Mouse (Mus musculus) brown adipose tissue, adult 24 weeks (tissue): ENCODE results near the gene Atp11a. TPM values are rescaled to one million over a fixed set of nuclear protein-coding genes. Genes with fewer than 3 reads are reported as not detected.

ENCODE experiments used
- H3K27ac ChIP-seq: fragments of 200-500 bp; replicated peaks from 2 replicates; pipeline ENCODE4 v1.5.1; 2012; ENCODE audit warnings: low read depth, mild to moderate bottlenecking, low read length
- H3K4me1 ChIP-seq: fragments of 200-500 bp; 2 replicates; pipeline ENCODE4 v1.6.1; 2012; ENCODE audit warnings: low read length, mixed read lengths; ENCODE audit not compliant: control insufficient read depth, insufficient read depth, insufficient read length
- H3K4me3 ChIP-seq: fragments of 200-500 bp; 2 replicates; pipeline ENCODE4 v1.5.1; 2012; ENCODE audit warnings: low read depth, mild to moderate bottlenecking, low read length, moderate library complexity; ENCODE audit not compliant: insufficient read depth
- polyA plus RNA-seq: library from polyadenylated mRNA; stranded (reverse); fragments of >200 nt; gene quantifications from 2 replicates; pipeline ENCODE4 v1.2.4, GENCODE M21; 2012; ENCODE audit not compliant: missing spikeins, insufficient read depth, insufficient read length

Atp11a gene
- polyA plus RNA-seq, 1 experiment, result 7.4 TPM

- Histone ChIP-seq H3K4me3 (no peak overlapping the region), H3K4me1 (no peaks in the 10 kb centered on the region), H3K27ac (no peak overlapping the region)
Measured at GRCm38 (mm10) chr8:12889046-12889598, 132.3 kb downstream of the Atp11a start.

- Histone ChIP-seq H3K4me3 (no peak overlapping the region), H3K27ac (no peak overlapping the region)
Measured at GRCm38 (mm10) chr8:12892882-12893446, 136.2 kb downstream of the Atp11a start.

GRCm38 (mm10) chr8:12893797-12894578, 137.2 kb downstream of the Atp11a start:
- H3K4me3 ChIP-seq, result no peak overlapping the region
- H3K4me1 ChIP-seq, result peaks cover 9% of the 10 kb centered on the region
- H3K27ac ChIP-seq, result no peak overlapping the region

More at GRCm38 (mm10) chr8:12892882-12893446, 136.2 kb downstream of the Atp11a start:
- H3K4me1 ChIP-seq, result peaks cover 7% of the 10 kb centered on the region

- Histone ChIP-seq H3K4me3 (no peak overlapping the region), H3K27ac (no peak overlapping the region), H3K4me1 (peaks cover 16% of the 10 kb centered on the region)
Measured at GRCm38 (mm10) chr8:12894783-12895534, 138.1 kb downstream of the Atp11a start.

- Histone ChIP-seq H3K4me3 (no peak overlapping the region), H3K27ac (no peak overlapping the region), H3K4me1 (peaks cover 16% of the 10 kb centered on the region)
Measured at GRCm38 (mm10) chr8:12895535-12896150, 138.8 kb downstream of the Atp11a start.

- Histone ChIP-seq H3K27ac (peak overlapping the region; percentile 99), H3K4me3 (peak overlapping the region; percentile 43; the same call in 1 of the 2 replicates), H3K4me1 (peaks cover 16% of the 10 kb centered on the region)
Measured at GRCm38 (mm10) chr8:12896494-12897373, 139.9 kb downstream of the Atp11a start.

- Histone ChIP-seq H3K4me1 (peaks cover 20% of the 10 kb centered on the region), H3K27ac (peak overlapping the region; percentile 99), H3K4me3 (peak overlapping the region; percentile 43)
Measured at GRCm38 (mm10) chr8:12897815-12898214, 141.0 kb downstream of the Atp11a start.

- H3K4me1 ChIP-seq, result peaks cover 56% of the 10 kb centered on the region
- H3K4me3 ChIP-seq, result no peak overlapping the region
- H3K27ac ChIP-seq, result peak overlapping the region; percentile 97
Measured at GRCm38 (mm10) chr8:12903790-12904415, 147.1 kb downstream of the Atp11a start.

- Histone ChIP-seq H3K27ac (peak overlapping the region; percentile 97), H3K4me1 (peaks cover 49% of the 10 kb centered on the region)
Measured at GRCm38 (mm10) chr8:12905122-12905521, 148.3 kb downstream of the Atp11a start.

GRCm38 (mm10) chr8:12905599-12906321, 148.9 kb downstream of the Atp11a start:
- peaks cover 49% of the 10 kb centered on the region for H3K4me1 ChIP-seq
- H3K27ac ChIP-seq, result peak overlapping the region; percentile 98
- no peak overlapping the region for H3K4me3 ChIP-seq

More at GRCm38 (mm10) chr8:12905122-12905521, 148.3 kb downstream of the Atp11a start:
- no peak overlapping the region for H3K4me3 ChIP-seq

GRCm38 (mm10) chr8:12906597-12906996, 149.8 kb downstream of the Atp11a start:
- Histone ChIP-seq H3K4me1 (peaks cover 49% of the 10 kb centered on the region), H3K4me3 (no peak overlapping the region), H3K27ac (peak overlapping the region; percentile 98)

- Histone ChIP-seq H3K4me3 (no peak overlapping the region), H3K27ac (peak overlapping the region; percentile 98)
Measured at GRCm38 (mm10) chr8:12907730-12908129, 150.9 kb downstream of the Atp11a start.

GRCm38 (mm10) chr8:12912011-12912410, 155.2 kb downstream of the Atp11a start:
- peaks cover 21% of the 10 kb centered on the region for H3K4me1 ChIP-seq
- no peak overlapping the region for H3K27ac ChIP-seq
- no peak overlapping the region for H3K4me3 ChIP-seq

More at GRCm38 (mm10) chr8:12907730-12908129, 150.9 kb downstream of the Atp11a start:
- peaks cover 46% of the 10 kb centered on the region for H3K4me1 ChIP-seq
